Mouse (Mus musculus): ENCODE results near the gene Gal3st3.

Gene Gal3st3

DNA sequence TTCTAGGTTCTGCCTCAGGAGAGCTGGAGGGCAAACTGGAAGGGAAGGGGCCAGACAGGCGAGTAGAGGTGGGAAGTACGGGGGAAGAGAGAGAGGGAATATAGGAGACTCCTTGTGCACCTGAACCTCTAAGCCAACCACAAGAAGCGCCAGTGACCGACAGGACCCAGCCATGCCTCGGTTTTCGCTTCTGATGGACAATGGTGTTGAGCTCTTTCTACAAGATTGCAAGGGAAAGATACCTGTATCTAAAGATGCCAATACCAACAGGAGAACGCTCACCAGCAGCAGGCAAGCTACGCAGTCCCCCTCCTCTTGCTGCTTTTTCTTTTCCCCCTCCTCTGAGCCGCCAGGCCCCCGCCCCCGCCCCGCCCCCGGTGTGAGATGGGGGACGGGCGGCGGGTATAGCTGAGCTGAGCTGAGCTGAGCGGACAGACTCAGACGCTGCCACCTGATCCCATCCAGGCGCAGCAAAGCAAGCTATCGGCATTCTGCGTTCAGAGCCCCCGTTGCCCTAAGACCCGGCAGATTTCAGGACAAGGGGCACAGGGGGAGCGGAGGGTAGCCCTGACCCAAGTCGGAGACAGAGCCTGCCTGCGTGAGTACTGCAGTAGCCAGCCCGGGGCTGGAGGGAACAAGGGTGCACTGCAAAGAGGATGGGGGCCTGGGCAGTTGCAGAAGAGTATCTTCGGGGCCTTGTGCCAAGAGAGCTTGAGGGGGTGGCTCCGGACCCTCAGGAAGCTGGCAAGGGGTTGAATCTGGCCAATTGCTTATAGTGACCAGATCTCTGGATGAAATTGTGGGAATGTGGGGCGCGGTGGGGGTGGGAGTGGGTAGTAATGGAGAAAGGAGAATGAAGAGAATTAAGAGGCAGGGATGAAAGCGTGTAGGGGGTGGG is at the start of gene Gal3st3:
Gal3st3 (plus strand) TSS at position 429 of the 898 bp plus-strand sequence.
- DNase-seq (ENCODE audit: low read depth, low spot score) = no peak

GRCm38 (mm10) chr19:5257140-5257539 is 41.0 kb upstream of the Gal3st3 start:
- no peak for DNase-seq (ENCODE audit: low read depth, low spot score)

DNA sequence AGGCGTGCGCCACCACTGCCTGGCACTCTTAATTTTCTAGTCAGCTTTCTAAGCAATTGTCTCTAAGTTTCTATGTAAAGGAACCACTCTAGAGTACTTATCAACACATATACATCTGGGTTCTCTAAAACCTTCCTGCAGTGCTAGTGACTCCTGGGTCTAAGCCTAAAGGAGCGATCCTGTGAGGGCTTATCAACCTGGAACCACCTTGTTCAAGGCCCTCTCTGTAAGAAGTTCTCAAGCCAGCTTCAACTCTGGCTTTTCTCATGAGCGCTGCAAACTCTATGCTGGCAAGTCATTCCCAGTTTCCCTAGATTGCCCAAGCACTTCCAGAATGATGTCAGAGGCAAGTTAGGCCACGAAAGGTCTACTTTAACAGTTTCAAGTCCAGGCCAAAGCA is 31.1 kb upstream of the Gal3st3 start:
- DNase-seq (ENCODE audit: low read depth, low spot score) = no peak

DNA sequence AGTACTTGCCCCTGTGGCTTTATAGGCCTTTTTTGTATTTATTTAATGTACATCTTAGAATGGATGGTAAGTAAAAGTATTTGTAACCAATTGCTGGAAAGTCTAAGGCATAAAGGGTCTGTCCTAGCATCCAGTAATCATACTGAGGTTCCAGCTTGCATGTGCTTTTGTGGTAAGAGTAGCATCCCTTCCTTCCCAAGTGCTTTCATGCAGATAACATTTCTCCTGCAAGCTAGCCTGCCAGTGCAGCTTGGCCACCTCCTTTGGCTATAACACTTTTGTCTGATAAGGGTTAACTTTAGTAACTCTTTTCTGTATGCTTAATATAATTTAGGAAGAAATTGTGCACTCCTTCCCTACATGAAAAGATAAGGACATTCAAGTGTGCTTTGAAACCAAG is 30.1 kb upstream of the Gal3st3 start:
- DNase-seq (ENCODE audit: low read depth, low spot score) = no peak

- DNase-seq (ENCODE audit: low read depth, low spot score) = no peak
Measured at GRCm38 (mm10) chr19:5268875-5269274, 29.3 kb upstream of the Gal3st3 start.

GRCm38 (mm10) chr19:5269392-5269791 is 28.7 kb upstream of the Gal3st3 start:
- no peak for DNase-seq (ENCODE audit: low read depth, low spot score)

- DNase-seq (ENCODE audit: low read depth, low spot score) = no peak
Measured at GRCm38 (mm10) chr19:5271430-5271829, 26.7 kb upstream of the Gal3st3 start.

DNA sequence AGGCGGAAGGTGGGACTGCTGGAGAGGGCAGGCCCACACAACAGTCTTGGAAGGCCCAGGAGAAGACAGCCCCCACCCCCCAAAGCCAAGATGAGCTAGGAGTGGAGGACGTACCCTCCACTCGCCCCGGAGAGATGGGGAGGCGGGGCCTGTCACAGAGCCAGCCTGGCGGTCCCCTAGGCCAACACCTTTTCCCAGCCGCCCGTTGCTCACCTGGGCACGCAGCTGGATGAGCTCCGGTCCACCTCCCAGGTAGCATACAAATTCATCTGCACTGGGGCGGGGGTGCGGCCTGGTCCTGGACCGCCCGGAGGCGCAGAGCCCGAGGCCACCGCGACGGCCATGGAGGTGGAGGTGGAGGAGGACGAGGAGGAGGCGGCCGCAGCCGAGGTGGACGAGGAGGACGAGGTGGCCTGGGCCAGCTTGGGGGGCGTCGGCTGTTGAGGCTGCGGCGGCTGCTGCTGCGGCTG is 25.8 kb upstream of the Gal3st3 start:
- DNase-seq (ENCODE audit: low read depth, low spot score) = peak; percentile 25

GRCm38 (mm10) chr19:5272801-5273733 is 25.1 kb upstream of the Gal3st3 start, which contains the start of gene Pacs1:
Pacs1 (minus strand) TSS chr19:5273119.
- DNase-seq (ENCODE audit: low read depth, low spot score) = peak; percentile 75

DNA sequence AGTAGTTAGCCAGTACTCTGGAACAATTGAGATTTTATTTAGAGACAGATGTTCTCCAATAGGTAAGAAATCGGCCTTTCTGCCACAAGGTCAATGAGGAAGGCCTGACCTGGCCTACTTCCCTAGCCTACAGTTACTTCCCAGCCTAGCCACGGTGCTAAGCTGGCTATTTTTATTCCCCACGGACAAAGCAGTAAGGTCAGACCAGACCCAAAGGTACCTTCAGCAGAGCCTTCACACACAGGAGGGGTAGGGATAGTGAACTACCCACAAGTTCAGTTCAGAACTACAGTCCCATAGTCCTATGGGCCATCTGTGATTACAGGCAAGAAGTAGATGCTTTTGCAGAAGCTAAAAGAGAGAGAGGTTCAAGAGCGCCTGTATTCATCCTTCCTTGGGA is 24.2 kb upstream of the Gal3st3 start:
- no peak for DNase-seq (ENCODE audit: low read depth, low spot score)

GRCm38 (mm10) chr19:5274641-5275040 is 23.5 kb upstream of the Gal3st3 start:
- DNase-seq (ENCODE audit: low read depth, low spot score) = no peak

- DNase-seq (ENCODE audit: low read depth, low spot score) = no peak
Measured at GRCm38 (mm10) chr19:5275736-5276135, 22.4 kb upstream of the Gal3st3 start.

DNA sequence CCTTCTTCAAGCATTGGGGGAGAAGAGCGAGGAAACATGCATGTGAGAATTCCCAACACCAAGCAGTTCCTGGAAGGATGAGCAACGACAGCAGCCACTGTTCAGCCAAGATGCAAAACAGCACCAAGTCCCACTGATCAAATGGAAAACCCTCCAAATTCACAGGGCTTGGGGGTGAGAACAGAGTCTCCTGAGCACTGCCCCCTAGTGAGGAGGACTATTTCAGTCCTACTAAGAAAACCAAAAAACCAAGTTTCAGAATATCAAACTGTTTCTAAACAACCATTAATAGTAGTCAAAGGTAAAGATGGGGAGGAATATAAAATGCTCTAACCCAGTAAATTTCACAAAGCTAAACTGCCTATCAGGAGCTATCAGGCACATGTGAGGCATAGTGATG is 21.6 kb upstream of the Gal3st3 start:
- DNase-seq (ENCODE audit: low read depth, low spot score) = no peak

DNA sequence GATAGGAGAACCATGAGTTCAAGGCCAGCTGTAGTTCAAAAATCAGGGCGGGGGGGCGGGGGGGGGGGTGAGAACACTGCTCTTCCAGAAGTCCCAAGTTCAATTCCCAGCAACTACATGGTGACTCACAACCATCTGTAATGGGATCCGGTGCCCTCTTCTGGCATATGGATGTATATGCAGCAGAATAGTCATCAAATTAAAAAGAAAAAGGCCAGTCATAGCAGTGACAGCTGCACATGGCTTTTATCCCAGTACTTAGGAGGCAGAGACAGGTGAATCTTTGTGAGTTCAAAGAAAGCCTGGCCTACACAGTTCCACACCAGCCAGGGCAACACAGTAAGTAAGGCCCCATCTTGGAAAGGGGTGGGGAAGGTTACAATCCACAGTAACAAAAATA is 21.0 kb upstream of the Gal3st3 start:
- DNase-seq (ENCODE audit: low read depth, low spot score) = no peak

- no peak for DNase-seq (ENCODE audit: low read depth, low spot score)
Measured at GRCm38 (mm10) chr19:5278381-5278780, 19.8 kb upstream of the Gal3st3 start.

DNA sequence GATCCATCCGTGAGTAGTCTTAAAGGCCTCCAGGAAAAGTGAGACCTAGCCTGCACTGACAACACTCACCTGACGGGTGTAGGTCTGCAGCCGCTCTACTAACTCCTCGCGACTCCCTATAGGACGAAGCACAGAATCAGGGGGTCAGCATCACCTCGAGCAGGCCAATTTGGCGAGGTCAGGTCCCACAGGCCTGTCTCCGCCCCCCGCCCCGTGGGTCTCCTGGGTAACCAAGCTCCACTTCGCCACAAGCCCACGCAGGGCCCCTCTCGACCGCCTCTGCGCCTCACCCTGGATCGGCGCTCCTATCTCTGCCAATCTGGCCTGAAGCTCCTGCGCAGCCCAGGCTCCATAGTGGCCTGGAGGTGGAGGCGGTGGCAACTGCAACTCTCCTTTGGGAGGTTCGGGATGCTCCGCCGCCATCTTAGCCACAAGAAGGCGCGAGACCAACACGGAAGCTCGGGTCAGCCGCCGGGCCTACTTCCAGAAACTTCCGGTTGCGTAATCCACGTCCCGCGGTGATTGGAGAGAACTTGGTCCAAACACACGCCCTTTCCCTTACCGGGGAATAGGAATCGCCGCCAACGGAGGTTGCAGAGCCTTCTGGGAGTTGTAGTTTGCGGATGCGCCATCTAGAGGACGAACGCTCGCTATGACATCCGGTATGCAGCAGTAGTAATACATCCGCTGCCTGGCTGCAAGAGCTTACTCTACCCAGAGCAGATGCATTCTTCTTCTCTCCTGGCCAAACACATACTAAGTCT is 3.0 kb upstream of the Gal3st3 start, which contains the start of gene Sf3b2:
Sf3b2 (minus strand) TSS at position 484 of the 764 bp plus-strand sequence.
- peak; percentile 99 for DNase-seq (ENCODE audit: low read depth, low spot score)

GRCm38 (mm10) chr19:5295736-5296075 is 2.4 kb upstream of the Gal3st3 start:
- no peak for DNase-seq (ENCODE audit: low read depth, low spot score)

DNA sequence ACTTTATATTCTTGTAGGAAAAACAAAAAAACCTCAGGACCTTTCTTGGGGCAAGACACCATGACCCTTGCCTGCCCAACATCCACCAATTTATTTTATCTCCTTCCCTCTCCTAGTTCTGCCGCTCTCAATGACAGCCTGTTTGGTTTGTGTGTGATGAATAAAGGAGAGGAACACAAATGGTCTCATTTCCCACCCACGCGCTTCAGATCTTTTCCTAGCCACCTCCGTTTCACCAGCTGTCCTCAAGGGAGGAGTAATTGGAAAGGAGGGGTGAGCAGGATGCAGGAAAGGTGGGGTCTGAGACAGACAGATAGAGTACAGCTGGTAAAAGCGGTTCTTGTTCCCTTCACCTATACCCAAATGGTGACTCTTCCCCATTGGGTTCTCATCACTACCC is 1.5 kb upstream of the Gal3st3 start:
- no peak for DNase-seq (ENCODE audit: low read depth, low spot score)

- DNase-seq (ENCODE audit: low read depth, low spot score) = peak; percentile 86
Measured at GRCm38 (mm10) chr19:5300588-5300987, 2.5 kb downstream of the Gal3st3 start.

DNA sequence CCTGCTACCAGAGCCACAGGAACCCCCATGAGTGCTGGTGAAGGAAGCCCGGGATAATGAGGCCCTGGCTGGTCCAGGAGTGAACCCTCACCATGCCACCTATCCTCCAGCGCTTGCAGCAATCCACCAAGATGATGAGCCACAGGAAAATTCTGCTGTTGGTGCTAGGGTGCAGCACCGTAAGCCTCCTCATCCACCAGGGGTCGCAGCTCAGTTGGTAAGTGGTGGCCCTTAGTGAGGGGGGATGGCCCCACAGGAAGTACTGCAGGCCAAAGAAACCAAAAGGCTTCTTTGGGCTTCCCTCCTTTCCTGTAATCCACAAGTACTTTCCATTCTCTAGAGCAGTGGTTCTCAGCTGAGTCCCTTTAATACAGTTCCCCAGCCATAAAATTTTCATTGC is 4.3 kb downstream of the Gal3st3 start:
- peak; percentile 89 for DNase-seq (ENCODE audit: low read depth, low spot score)

- peak; percentile 87 for DNase-seq (ENCODE audit: low read depth, low spot score)
Measured at GRCm38 (mm10) chr19:5306279-5306678, 8.1 kb downstream of the Gal3st3 start.
